Mouse (Mus musculus) heart, postnatal 0 days (tissue): ENCODE results near the gene Gstt4.

Experiments used
- CTCF ChIP-seq: IDR thresholded peaks from 2 replicates; pipeline ENCODE4 v1.5.1; 2016; ENCODE audit warnings: antibody characterized with exemption, control low read depth, low read depth
- EP300 ChIP-seq: IDR thresholded peaks from 2 replicates; pipeline ENCODE4 v1.6.1; 2016; ENCODE audit warnings: antibody characterized with exemption, low read depth

GRCm38 (mm10) chr10:75839092-75839491, 16.7 kb upstream of the Gstt4 start:
- TF ChIP-seq CTCF (no peak), EP300 (no peak)
